Mouse (Mus musculus) induced T-regulatory cell, adult 2 months (primary cell): ENCODE data around the gene Apoc3.

Experiments
- DNase-seq: peaks from one replicate; pipeline ENCODE4 v3.0.0-alpha.2; 2012; ENCODE audit warnings: low read depth

The Apoc3 gene

GRCm38 (mm10) chr9:46192642-46193041 lies 42.8 kb downstream of the Apoc3 start:
- DNase-seq = no peak

GRCm38 (mm10) chr9:46191644-46192043 lies 43.8 kb downstream of the Apoc3 start:
- DNase-seq = peak; percentile 76

GRCm38 (mm10) chr9:46191234-46191633 lies 44.2 kb downstream of the Apoc3 start:
- no peak for DNase-seq

GRCm38 (mm10) chr9:46189381-46189780 lies 46.1 kb downstream of the Apoc3 start:
- DNase-seq = no peak

GRCm38 (mm10) chr9:46188956-46189355 lies 46.5 kb downstream of the Apoc3 start:
- no peak for DNase-seq

GRCm38 (mm10) chr9:46188370-46188769 lies 47.1 kb downstream of the Apoc3 start:
- no peak for DNase-seq

GRCm38 (mm10) chr9:46186387-46186786 lies 49.0 kb downstream of the Apoc3 start:
- peak; percentile 57 for DNase-seq

- peak; percentile 81 for DNase-seq
Observed at GRCm38 (mm10) chr9:46185191-46185590, 50.2 kb downstream of the Apoc3 start.

- no peak for DNase-seq
Observed at GRCm38 (mm10) chr9:46184542-46184941, 50.9 kb downstream of the Apoc3 start.
